Mouse (Mus musculus) frontal cortex, postnatal 36 days (tissue): Measurements from ENCODE around the gene Rbm43.
"Not testable (repeated sequence)": the region's sequence is repeated elsewhere in the genome, so short reads cannot be mapped to it uniquely, and the experiment has no call there.

Source experiments
- DNase-seq, 2 experiments: peaks; one replicate each; pipeline ENCODE4 v3.0.0; 2022; ENCODE audit warnings: low spot score in 2 of 2

The Rbm43 gene

GRCm38 (mm10) chr2:51914532-51914931, 20.4 kb downstream of the Rbm43 start:
- DNase-seq = no peak

GRCm38 (mm10) chr2:51912740-51913139, 22.2 kb downstream of the Rbm43 start:
- no peak for DNase-seq

- no peak for DNase-seq
Measured at GRCm38 (mm10) chr2:51911864-51912263, 23.1 kb downstream of the Rbm43 start.

GRCm38 (mm10) chr2:51907538-51908110, 27.3 kb downstream of the Rbm43 start:
- no peak for DNase-seq

GRCm38 (mm10) chr2:51905637-51906036, 29.3 kb downstream of the Rbm43 start:
- no peak for DNase-seq

GRCm38 (mm10) chr2:51892411-51892901, 42.5 kb downstream of the Rbm43 start:
- DNase-seq = no peak

- no peak for DNase-seq
Measured at GRCm38 (mm10) chr2:51890961-51891360, 44.0 kb downstream of the Rbm43 start.

- DNase-seq = not testable (repeated sequence)
Measured at GRCm38 (mm10) chr2:51890139-51890538, 44.8 kb downstream of the Rbm43 start.

GRCm38 (mm10) chr2:51880143-51880542, 54.8 kb downstream of the Rbm43 start:
- peak in 1 of 2 experiments; percentile 12 for DNase-seq
